Mouse (Mus musculus): Measurements from ENCODE around the gene Syce1l.

GRCm38 (mm10) chr8:113632634-113633033 lies 10.4 kb upstream of the Syce1l start:
- peak; percentile 41 for TF ChIP-seq CTCF (IDR thresholded peaks at IDR 0.05; ENCODE audit: low read depth, low read length)
- TF ChIP-seq POLR2A (IDR thresholded peaks at IDR 0.05; ENCODE audit: extremely low read depth, insufficient read depth, low read length), result no peak
